Mouse (Mus musculus): ENCODE results near the gene Ppp1r3c. TPM values are rescaled to one million over a fixed set of nuclear protein-coding genes. Genes with fewer than 3 reads are reported as not detected.
A peak's percentile ranks its signal among the peaks of the same experiment; 100 is the strongest.

Ppp1r3c gene
- total RNA-seq, 2 experiments from 2014 or later: 91.5 to 98.3 TPM

DNA sequence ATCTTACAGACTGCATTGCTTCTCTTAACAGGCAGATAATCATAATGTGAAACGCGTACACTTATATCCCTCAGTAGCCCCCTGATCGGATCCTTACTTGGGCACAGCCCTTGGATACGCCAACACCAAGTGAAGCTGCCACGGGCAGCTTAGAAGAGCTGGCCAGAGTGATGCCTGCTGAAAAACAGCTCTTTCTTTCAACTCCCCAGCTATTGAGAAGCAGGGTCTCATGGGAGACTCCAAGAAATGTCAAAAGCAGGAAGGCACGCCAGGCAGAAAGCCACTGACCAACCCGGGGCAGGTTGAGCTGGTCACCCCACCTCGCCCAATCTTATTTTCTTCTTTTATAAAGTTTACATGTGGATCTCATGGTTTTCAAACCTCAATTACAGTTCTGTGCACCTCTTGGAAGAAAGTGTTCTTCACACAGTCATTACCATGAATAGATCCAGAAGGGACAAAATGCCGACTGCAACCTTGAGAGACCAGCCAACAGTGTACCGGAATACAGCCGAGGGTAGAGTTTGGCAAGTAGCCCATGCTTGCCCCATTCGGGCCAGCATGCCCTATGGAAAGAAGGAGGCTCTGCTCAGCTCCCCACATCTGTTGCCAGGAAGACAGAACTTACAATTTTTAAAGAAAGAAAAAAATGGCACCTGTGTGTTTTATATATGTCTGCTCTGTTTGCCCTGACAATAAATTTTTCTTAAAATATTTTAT lies 7.6 kb downstream of the Ppp1r3c start:
- no peak for DNase-seq
- intact Hi-C loops (cut with DNase I): no loop called here

DNA sequence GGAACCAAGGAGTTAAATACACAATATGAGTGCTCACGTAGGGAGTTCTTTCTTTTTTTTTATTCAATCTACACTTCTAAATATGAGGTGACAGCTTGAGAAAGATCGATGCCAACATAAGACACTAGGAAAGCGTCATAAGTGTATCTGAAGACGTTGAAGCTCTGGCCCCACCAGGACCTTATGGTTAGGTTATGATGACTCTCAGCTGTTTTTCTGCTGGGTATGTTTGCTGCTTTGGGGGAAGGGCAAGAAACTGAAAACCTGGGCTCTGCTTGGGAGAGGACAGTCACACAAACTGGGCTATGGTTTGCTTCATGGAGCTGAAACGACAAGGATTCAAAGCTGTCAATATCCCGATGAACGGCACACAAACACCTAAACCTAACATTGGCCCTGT lies 11.5 kb downstream of the Ppp1r3c start:
- intact Hi-C loops (cut with DNase I): no loop called here
- no peak for DNase-seq

DNA sequence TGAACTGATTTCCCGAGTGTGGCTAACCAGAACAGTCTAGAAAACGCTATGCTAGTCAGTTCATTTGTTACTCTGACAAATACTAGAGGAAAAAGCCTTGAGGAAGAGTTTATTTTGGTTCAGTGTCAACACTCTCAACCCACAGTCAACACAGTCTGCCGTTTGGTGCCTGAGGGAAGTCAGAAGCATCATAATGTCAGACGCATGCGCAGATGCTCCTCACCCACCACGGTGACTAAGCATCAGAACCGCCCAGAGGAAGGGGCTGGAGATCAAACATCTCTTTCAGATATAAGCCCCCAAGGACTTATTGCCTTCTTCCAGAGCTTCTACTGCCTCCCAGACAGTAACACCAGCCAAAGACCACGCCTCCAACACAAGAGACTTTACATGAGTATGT lies 15.3 kb downstream of the Ppp1r3c start:
- DNase-seq: no peak
- intact Hi-C loops (cut with DNase I): no loop called here

DNA sequence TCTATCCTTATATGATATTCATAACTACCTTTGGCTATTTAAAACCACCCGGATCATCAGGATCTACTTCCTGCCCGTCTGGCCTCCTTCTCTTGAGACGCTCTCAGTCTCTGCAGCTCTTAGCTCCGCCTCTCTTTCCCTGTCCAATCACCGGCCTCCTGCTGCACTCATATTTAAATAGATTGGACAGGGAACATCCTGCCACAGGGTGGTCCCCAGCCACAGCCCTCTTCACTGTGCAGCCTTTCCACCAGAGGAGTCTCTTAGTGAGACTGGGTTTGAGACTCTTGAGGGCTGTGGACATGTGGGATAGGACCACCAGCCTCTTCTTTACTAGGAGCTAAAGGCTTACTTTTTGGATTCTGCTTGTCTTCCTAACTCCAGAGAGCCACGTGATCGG lies 20.2 kb downstream of the Ppp1r3c start:
- intact Hi-C loops (cut with DNase I): no loop called here
- DNase-seq: no peak

DNA sequence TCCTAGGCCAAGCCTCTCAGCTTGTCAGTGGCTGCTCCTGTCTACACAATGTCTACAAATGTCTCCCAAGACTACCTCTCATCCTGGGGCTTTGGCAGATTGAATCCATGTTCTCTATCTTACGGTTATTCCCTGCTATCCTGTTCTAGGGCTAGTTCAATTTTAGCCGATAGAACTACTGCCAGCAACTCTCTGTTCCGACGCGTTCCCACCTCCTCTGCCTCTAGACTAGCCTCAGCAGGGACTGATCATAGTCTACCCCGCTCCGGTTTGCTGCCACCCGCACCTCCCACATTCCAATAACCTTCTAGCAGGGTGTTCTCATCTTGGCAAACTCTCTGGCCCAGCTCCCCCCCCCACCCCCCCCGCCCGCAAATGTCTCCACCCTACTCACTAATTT lies 20.9 kb downstream of the Ppp1r3c start:
- intact Hi-C loops (cut with DNase I): no loop called here
- DNase-seq: no peak

DNA sequence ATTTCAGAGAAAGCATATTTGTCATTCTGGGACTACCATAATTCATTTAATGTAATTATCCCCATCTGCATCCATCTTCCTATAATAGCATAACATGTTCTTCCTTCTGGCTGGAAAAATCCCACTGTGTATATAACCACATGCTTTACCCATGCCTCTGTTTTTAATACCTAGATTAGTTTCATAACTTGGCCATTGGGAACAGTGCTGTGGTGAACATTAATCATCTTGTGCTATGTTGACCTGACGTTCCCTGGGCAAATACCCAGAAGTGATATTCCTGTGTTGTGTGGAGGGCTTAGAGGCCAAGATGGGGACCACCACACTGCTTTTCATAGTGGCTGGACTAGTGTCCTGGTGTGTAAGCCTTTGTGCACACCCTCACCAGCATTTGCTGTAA lies 22.0 kb downstream of the Ppp1r3c start:
- no peak for DNase-seq
- intact Hi-C loops (cut with DNase I): no loop called here

DNA sequence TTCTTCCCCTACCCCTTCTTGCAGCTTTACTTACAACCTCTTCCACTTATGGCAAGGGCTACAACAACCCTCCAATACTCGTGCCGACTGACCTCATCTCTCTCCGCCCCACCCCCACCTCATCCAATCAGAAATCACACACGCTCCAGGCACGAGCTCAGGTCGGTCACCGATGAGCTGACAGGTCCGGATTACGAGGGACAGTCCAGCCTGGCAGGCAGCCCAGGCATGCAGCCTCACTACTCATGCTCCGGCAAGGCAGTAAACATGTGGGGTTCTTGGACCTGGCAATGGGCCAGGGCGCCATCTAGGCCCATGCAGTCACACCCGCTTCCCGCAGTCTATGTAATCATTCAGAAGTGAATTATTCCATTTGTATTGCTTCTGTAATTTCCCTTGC lies 23.4 kb downstream of the Ppp1r3c start:
- DNase-seq: peak; percentile 67 to 73
- intact Hi-C loops (cut with DNase I): no loop called here

DNA sequence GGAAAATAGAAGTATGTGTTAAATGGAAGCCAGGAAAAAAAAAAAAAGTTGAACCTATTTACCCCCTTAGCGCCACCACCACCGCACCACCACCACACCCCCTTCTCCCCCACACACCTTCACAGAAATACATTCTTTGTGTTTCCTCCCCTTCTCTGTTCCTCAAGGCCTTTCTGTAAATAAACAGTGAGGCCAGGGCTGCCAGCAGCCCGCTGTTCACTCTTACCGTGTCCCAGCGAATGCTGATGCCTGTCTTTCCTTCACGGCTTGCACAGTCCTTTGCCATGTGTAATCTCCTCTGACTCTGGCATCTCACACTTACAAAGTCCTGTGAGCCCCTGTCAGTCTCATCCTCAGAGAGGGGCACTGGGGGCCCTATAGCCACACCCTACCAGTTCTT lies 30.3 kb downstream of the Ppp1r3c start:
- no peak for DNase-seq
- intact Hi-C loops (cut with DNase I): loop anchor here (2.0 kb wide), 1 partner anchor 29 kb away; no protein-coding TSS in a partner anchor

DNA sequence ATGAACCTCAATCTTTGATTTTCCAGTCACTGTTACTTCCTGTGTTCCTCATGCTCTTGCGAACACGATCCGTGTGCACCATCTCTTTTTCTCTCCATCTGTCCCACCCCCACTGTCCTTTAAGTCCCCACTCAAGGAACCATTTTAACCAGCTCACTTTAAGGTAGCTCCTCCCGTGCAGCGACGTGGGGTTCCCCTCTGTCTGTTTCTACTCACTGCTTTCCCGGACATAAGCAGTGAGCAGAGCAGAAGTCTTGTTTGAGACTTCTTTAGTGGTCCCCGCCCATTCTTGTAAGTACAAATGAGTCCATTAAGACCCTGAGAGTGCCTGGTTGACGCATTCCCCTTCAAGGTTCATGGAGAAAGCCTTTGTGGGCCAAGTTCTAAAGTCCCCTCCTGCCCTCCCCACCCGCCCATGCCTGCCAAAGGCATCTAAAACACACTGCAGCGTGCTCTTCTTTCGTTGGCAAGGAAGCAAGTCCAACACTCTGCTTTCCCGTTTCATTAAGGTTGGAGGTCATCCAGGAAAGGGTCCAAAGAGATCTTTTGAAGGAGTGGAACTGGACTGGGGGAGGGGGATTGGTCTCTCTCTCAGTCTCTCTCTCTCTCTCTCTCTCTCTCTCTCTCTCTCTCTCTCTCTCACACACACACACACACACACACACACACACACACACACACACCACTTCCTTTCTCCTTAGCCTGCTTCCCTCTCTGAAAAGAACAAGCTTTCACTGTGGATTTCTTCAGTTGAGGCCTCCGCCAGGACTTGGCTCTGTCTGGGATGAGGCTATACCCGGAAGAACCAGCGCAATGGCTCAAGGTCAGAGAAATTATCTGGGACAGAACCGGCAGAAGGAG lies 30.9 kb downstream of the Ppp1r3c start:
- intact Hi-C loops (cut with DNase I): loop anchor here (2.0 kb wide), 1 partner anchor 29 kb away; no protein-coding TSS in a partner anchor
- DNase-seq: peak; percentile 33 to 62

DNA sequence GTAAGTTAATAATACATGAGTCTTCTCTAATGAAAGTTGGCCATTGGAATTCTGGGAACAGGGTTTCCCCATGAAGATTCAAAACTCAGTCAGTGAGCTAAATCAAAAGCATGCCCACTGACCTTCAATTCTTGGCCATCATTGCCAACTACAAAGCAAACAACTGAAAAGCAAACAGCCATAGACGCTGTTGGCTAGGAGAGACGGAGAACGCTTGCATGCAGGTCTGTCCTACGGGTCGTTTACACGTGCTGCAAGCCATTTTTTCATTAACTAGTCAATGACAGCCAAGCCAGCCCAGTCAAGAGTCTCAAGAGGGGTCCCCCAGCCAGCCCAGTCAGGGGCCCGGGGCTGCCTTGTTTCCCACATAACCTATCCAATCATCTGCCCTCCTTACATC lies 31.7 kb downstream of the Ppp1r3c start:
- DNase-seq: no peak
- intact Hi-C loops (cut with DNase I): no loop called here

DNA sequence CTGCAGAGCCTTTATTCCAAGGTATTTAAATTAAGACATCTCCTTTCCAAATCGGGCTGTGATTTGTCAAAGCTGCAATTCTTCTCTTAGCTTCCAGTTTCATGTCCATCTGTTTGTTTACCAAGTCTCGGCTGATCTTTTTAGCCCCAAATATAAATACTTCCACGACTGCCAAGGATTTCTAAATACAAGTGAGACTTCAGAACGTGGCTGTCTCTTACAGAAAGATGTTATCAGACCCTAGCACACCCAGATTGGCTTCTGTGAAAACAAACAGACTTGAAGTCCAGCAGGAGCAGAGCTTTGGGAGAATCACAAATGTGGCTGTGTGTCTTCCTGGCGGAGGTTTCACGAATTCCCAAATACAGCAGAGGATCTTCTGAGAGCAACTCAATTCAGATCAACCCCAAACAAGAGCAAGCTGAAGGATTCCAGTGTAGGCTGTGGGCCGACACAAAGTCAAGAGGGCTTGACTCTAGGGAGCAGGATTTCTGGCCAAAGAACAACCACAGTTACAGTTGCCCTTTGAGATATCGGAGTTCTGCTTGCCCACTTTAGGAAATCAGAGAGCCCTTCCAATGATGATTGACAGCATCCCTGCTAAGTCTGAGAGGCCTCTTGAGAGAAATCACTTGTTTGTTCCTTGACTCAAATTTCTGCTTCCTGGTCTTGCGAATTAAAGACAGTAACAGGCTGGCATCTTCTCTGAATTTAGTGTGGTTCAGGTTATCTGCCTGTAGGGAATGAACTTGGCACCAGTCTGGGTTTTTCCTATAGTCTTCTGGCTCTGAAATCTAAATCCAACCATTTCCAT lies 34.4 kb downstream of the Ppp1r3c start:
- intact Hi-C loops (cut with DNase I): no loop called here
- no peak for DNase-seq

DNA sequence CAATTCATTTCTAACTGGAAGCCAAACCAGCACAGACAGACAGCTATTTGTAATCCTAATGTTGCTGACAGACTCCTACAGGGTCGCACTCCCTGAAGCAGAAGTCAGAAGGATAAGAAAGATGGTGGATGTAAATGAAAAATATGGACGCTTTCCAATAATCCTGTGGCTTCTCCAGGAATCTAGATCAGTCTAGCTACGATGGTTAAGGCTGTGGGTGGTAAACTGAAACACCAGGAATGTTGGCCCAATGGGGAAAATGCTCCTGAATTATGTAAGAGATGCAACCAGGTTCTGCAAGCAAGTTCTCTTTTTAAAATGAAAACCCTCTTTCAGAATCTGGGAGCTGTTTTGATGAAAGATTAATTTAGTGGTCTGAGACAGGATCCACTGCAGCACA lies 35.1 kb downstream of the Ppp1r3c start:
- intact Hi-C loops (cut with DNase I): no loop called here
- no peak for DNase-seq

DNA sequence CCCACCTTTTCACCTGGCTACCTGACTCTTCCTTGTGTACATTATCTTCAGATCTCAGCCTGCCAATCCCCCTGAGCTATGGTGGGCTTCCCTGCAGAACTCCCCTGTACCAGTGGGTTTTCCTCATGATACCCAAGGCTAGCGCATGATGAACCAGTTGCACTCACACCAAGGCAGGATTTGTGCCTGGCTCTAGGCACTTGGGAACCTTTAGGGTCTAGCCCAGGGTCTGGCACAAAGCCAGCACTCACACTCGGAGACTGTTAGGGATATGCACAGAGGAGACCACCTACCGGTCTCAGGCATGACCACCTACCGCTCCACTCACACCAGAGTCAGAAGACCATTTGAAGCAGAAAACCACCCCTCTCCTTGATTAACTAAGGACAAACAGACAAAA lies 35.5 kb downstream of the Ppp1r3c start:
- intact Hi-C loops (cut with DNase I): no loop called here
- DNase-seq: no peak

DNA sequence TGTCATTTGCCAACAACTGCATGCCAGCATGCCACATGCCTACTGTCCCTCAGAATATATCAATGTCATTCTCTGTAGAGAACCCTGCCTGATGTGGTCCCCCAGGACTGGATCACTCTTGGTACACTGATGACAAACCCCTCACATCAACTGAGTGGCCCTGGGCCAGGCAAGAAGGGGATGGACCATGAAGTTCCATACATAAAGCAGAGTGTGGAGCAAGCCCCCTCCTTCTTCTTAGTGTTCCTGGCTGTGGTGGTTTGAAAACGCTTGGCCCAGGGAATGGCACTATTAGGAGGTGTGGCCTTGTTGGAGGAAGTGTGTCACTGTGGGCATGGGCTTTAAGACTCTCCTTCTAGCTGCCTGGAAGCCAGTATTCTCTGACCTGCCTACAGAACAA lies 37.3 kb downstream of the Ppp1r3c start:
- no peak for DNase-seq
- intact Hi-C loops (cut with DNase I): no loop called here

DNA sequence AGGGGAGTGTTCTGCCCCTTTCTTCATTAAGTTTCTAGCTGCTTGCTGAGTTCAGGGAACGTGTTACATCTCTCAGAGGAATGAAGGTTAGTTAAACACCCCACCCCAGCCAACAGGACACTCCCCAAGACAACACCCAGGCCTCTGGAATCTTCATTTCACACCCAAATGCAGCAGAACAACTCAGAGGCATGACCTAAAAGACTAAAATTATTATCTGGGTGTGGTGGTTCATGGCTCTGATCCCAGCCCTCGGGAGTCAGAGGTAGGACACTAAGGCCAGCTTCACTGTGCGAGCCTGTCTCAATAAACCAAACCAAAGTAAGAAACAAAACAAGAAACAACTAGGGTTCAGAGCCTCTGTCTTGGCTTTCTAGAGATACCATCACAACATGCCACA lies 38.3 kb downstream of the Ppp1r3c start:
- DNase-seq: no peak
- intact Hi-C loops (cut with DNase I): no loop called here

DNA sequence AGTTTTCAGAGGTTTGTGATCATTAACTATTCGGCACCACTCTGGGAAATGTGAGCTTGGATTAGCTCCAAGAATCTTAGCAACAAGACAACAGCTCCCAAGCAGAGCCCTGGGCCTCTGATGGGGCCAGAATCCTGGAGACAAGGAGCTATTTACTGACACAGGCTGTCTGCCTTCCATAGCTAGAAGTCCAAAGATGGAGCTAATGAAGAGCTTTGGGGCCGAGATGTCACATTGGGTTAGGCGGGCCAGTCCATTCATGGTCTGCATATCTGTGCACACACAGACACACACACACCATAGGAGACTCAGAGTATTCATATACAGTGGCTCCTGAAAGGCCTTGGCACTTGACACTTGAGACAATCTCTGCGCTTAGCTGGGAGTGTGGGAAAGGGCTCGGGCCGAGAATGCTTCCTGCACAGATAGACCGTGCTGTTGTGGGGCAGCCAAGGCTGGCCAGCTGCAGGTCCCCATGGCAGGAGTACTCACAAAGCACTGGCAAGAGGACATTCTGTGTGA lies 39.8 kb downstream of the Ppp1r3c start:
- intact Hi-C loops (cut with DNase I): no loop called here

DNA sequence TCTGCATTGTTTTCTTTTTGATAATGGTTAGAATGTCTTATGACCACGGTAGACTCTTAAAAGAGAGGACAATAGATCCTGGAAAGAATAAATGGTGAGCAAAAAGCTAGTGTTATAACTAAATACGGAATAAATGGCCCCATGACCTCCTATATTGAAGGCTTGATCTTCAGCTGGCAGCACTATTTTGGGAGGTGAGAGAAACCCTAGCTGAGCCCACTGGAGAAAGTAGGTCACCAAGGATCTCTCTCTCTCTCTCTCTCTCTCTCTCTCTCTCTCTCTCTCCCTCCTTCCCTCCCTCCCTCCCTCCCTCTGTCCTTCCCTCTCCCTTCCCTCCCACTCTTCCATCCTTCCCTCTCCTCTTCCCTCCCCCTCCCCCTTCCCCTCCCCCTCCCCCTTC lies 42.9 kb downstream of the Ppp1r3c start:
- no peak for DNase-seq
- intact Hi-C loops (cut with DNase I): no loop called here

More for the DNA sequence above, 39.8 kb downstream of the Ppp1r3c start:
- peak in 1 of 2 experiments; percentile 42 for DNase-seq

DNA sequence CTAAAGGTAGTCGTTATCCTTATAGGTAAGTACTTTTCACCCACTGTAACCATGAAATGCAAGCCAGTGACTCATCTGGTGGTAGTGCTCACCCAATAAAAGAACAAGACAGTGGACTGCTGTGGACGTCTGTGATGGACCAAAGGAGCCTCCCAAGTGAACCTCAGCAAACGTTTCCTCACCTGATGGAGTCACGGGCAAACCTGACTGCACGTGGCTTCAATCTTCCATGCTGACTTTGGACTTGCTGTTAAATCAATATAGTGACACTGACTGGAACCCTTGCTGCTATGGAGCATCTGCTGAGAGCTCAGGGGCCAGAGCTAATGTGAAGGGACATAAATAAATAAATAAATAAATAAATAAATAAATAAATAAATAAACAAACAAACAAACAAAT lies 44.5 kb downstream of the Ppp1r3c start:
- intact Hi-C loops (cut with DNase I): no loop called here
- no peak for DNase-seq

DNA sequence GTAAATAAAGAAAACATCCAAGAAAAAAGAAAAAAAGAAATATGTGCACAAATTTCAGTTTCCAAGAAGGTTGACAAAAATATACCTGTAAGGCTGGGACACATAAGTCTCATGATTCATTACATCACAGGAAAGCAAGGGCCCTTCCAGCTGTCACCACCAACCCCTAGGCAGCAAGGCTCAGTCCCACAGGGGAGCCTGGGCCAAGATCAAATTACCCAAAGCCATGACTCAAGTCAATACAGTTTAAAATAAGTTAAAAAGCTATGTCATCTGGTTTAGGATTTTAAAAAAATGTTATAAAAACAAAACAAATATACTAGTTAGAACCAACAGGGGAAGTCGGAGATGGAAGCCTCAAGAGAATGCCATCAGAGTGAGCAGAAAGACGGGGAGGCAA lies 45.2 kb downstream of the Ppp1r3c start:
- no peak for DNase-seq
- intact Hi-C loops (cut with DNase I): no loop called here

DNA sequence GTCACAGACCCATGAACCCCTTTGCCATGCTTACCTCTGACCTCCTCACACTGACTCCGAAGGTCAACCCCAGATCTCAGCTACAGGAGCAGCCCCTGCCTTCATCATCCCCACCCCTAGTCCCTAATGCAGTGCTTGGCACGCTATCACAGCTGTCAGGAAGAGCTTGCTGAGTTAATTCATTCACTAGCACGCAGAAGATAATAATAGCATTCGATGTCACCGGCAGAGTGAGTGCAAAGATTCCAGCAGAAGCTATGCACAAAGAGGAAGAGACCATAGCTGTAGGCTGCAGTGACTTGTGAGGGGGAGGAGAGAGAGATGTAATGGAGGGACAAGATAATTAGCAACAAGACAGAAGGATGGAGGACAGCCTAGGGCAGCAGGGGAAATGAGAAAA lies 47.2 kb downstream of the Ppp1r3c start:
- DNase-seq: peak in 1 of 2 experiments; percentile 56
- intact Hi-C loops (cut with DNase I): no loop called here

All from heart, postnatal 14 days (tissue).